Mouse (Mus musculus) embryonic facial prominence, embryonic 13.5 days (tissue): Measurements from ENCODE around the gene Smco2. TPM values are rescaled to one million over a fixed set of nuclear protein-coding genes. Genes with fewer than 3 reads are reported as not detected.

Source experiments
- ATAC-seq: fragments of 200-750 bp; cut with Nextera tagmentation; 2 replicates; pipeline ENCODE4 v1.8.0; 2017; ENCODE audit warnings: low read depth; ENCODE audit not compliant: insufficient number of reproducible peaks, insufficient read depth, low FRiP score, low TSS enrichment
- H3K27ac ChIP-seq: fragments of 300-500 bp; sonication (generic); 2 replicates; pipeline ENCODE4 v1.5.1; 2015; ENCODE audit warnings: moderate library complexity, mild to moderate bottlenecking, inconsistent platforms
- H3K27me3 ChIP-seq: fragments of 300-500 bp; sonication (generic); 2 replicates; pipeline ENCODE4 v1.6.1; 2015; ENCODE audit warnings: mild to moderate bottlenecking, inconsistent platforms
- H3K36me3 ChIP-seq: fragments of 300-500 bp; sonication (generic); 2 replicates; pipeline ENCODE4 v1.6.1; 2015; ENCODE audit warnings: mild to moderate bottlenecking, inconsistent platforms
- H3K4me1 ChIP-seq: fragments of 300-500 bp; sonication (generic); 2 replicates; pipeline ENCODE4 v1.6.1; 2015; ENCODE audit warnings: inconsistent platforms
- H3K4me2 ChIP-seq: fragments of 300-500 bp; sonication (generic); 2 replicates; pipeline ENCODE4 v1.6.1; 2015; ENCODE audit warnings: moderate library complexity, mild to moderate bottlenecking, inconsistent platforms
- H3K4me3 ChIP-seq: fragments of 300-500 bp; sonication (generic); 2 replicates; pipeline ENCODE4 v1.5.1; 2015; ENCODE audit warnings: mild to moderate bottlenecking, inconsistent platforms
- H3K9ac ChIP-seq: fragments of 300-500 bp; sonication (generic); 2 replicates; pipeline ENCODE4 v1.6.1; 2015; ENCODE audit warnings: mild to moderate bottlenecking, inconsistent platforms
- H3K9me3 ChIP-seq: fragments of 300-500 bp; sonication (generic); 2 replicates; pipeline ENCODE4 v1.6.1; 2016; ENCODE audit warnings: inconsistent platforms
- WGBS: fragments of 180-500 bp; shearing (Covaris S2); methylation state at CpG from one replicate; pipeline ENCODE4 v1.1.7; 2015; ENCODE audit warnings: mixed read lengths; 5-methylcytosine and 5-hydroxymethylcytosine counted together
- polyA plus RNA-seq: library from polyadenylated mRNA; unstranded; fragments of >200 nt; fragmentation: Nextera tagmentation; extraction: Ambion mirVana; gene quantifications from 2 replicates; pipeline ENCODE4 v1.2.1, GENCODE M21; 2015

The Smco2 gene
- not detected in 2 replicates for polyA plus RNA-seq

- no peak within 1 kb of the TSS for H3K9ac ChIP-seq
- no peak within 1 kb of the TSS for H3K4me3 ChIP-seq
- no peak for ATAC-seq
- H3K4me1 ChIP-seq, result peaks cover 25% of the 10 kb centered on the region
- no peak within 1 kb of the TSS for H3K27ac ChIP-seq
- no peak within 1 kb of the TSS for H3K4me2 ChIP-seq
- no peaks in the 10 kb centered on the region for H3K36me3 ChIP-seq
- H3K9me3 ChIP-seq, result no peaks in the 10 kb centered on the region
- WGBS, result 76% methylated on average over 4 of the region's 4 CpGs
- H3K27me3 ChIP-seq, result no peaks in the 10 kb centered on the region
Observed at GRCm38 (mm10) chr6:146850050-146850449, at the start of gene Smco2. Gene Smco2 (plus strand): TSS chr6:146850104.

DNA sequence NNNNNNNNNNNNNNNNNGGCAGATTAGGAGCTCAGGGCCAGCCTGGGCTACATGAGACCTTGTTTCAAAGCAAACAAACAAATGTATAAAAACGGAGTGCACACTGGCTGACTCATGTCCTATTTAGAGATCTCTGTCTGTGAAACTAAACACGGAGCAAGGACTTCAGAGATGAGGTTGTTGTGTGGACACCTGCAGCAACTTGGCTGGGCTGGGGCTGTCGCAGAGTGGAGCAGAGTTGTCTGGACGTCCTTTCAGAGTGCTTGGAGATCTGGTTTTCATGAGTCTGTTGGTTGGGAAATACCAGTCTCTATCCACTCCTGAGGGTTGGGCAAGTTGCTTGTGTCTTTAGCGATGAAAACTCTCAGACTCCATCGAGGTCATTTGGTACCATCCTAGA lies 39.9 kb upstream of the Smco2 start:
- 89% methylated on average over 6 of the region's 6 CpGs for WGBS

GRCm38 (mm10) chr6:146813007-146813406 lies 36.9 kb upstream of the Smco2 start:
- 88% methylated on average over 5 of the region's 5 CpGs for whole genome bisulfite sequencing
- H3K9ac ChIP-seq, result no peak overlapping the region

More for the DNA sequence above, 39.9 kb upstream of the Smco2 start:
- H3K27me3 ChIP-seq, result no peaks in the 10 kb centered on the region
- no peak overlapping the region for H3K9ac ChIP-seq
- peaks cover 49% of the 10 kb centered on the region for H3K36me3 ChIP-seq
- no peak overlapping the region for H3K4me2 ChIP-seq
- no peak for ATAC-seq
- H3K4me3 ChIP-seq, result no peak overlapping the region
- H3K4me1 ChIP-seq, result no peaks in the 10 kb centered on the region
- no peaks in the 10 kb centered on the region for H3K9me3 ChIP-seq
- H3K27ac ChIP-seq, result no peak overlapping the region

DNA sequence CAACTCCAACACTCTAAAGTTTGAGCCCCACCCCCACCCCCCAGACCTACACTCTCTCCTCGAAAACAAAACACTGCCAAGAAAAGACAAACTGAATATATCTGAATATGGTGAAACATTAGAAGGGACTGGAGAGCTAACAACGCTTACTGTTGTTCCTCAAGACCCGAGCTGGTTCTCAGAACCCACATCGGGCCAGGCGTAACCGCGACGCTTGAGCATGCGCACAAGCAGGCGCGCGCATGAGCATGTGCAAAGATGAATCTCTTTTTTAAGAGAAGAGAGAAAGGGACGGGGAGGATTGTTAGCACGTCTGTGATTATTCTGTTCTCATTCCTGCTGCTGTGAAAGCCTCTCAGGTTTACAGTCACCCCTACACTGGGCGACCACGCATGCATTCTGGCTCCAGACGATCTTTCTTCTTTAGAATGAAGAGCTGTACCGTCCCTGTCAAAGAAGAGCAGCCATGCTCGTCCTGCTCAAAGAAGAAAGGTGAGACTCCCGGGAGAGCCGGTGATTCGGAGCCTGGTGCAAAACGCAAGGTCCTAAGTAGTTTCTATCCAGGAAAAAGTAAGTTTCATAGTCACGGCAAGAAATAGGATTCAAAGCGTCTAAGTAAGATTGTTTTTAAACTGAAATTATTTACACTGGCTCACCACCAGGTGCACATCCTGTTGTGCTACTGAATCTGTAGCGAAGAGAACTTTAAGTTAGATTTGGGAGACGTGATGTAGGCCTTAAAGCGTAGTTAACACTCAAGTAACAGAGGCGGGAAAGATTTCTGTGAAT lies 29.5 kb upstream of the Smco2 start:
- no peak overlapping the region for H3K27ac ChIP-seq
- H3K36me3 ChIP-seq, result peaks cover 10% of the 10 kb centered on the region; the same call in 1 of the 2 replicates
- 83% methylated on average over 29 of the region's 29 CpGs for WGBS
- no peaks in the 10 kb centered on the region for H3K27me3 ChIP-seq
- H3K4me3 ChIP-seq, result no peak overlapping the region
- ATAC-seq, result no peak
- no peak overlapping the region for H3K4me2 ChIP-seq
- H3K9ac ChIP-seq, result no peak overlapping the region
- no peaks in the 10 kb centered on the region for H3K9me3 ChIP-seq
- no peaks in the 10 kb centered on the region for H3K4me1 ChIP-seq

More at GRCm38 (mm10) chr6:146813007-146813406, 36.9 kb upstream of the Smco2 start:
- H3K4me2 ChIP-seq, result no peak overlapping the region
- no peak for ATAC-seq
- H3K4me1 ChIP-seq, result no peaks in the 10 kb centered on the region
- H3K27ac ChIP-seq, result no peak overlapping the region
- peaks cover 42% of the 10 kb centered on the region for H3K36me3 ChIP-seq
- no peak overlapping the region for H3K4me3 ChIP-seq
- H3K9me3 ChIP-seq, result no peaks in the 10 kb centered on the region
- H3K27me3 ChIP-seq, result no peaks in the 10 kb centered on the region

GRCm38 (mm10) chr6:146821958-146822357 lies 27.9 kb upstream of the Smco2 start:
- WGBS, result 92% methylated on average over 13 of the region's 13 CpGs
- no peak for ATAC-seq

DNA sequence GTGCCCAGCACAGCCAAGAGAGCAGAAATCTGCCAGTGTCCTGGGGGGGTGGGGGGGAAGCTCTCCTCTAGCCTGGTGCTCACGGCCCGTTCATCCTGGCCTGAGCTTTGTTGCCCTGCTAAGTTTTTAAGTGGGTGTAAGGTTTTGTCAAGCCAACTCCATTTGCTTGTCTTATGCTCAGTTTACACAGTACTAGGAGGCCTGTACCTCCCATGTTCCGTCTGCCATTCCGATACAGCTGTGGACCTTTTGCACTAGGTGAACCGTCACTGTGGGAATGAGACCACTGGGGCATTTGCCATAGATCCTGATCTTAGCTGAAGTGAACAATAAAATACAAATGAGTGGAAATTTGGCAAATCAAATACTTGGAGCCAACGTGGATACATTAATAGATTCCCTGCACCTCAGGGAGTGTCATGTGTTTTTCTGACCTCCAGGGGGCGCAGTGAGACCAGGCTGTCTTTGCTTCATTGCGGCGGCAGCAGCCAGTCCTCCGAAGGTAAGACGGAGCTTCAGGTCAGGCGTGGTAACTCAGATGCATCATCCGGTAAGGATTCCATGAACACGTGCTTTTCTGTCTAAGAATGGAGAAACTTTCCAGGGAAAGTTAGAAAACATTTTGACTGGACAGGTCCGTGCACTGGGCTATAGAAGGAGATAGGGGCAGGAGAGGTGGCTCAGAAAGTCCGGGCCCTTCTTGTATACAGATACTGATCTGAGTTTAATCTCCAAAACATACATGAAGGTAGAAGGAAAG lies 25.0 kb upstream of the Smco2 start:
- no peak for ATAC-seq
- H3K4me2 ChIP-seq, result no peak overlapping the region
- H3K4me1 ChIP-seq, result no peaks in the 10 kb centered on the region
- H3K9me3 ChIP-seq, result no peaks in the 10 kb centered on the region
- no peaks in the 10 kb centered on the region for H3K27me3 ChIP-seq
- H3K36me3 ChIP-seq, result no peaks in the 10 kb centered on the region; the same call in 1 of the 2 replicates
- H3K4me3 ChIP-seq, result no peak overlapping the region
- 38% methylated on average over 16 of the region's 16 CpGs for WGBS
- H3K27ac ChIP-seq, result no peak overlapping the region
- no peak overlapping the region for H3K9ac ChIP-seq

More at GRCm38 (mm10) chr6:146821958-146822357, 27.9 kb upstream of the Smco2 start:
- no peak overlapping the region for H3K4me3 ChIP-seq
- no peaks in the 10 kb centered on the region for H3K27me3 ChIP-seq
- no peaks in the 10 kb centered on the region for H3K4me1 ChIP-seq
- no peaks in the 10 kb centered on the region for H3K9me3 ChIP-seq
- no peak overlapping the region for H3K9ac ChIP-seq
- no peak overlapping the region for H3K27ac ChIP-seq
- no peaks in the 10 kb centered on the region; the same call in 1 of the 2 replicates for H3K36me3 ChIP-seq
- H3K4me2 ChIP-seq, result no peak overlapping the region

GRCm38 (mm10) chr6:146825487-146825773 lies 24.5 kb upstream of the Smco2 start:
- H3K27me3 ChIP-seq, result no peaks in the 10 kb centered on the region
- 85% methylated on average over 1 of the region's 1 CpGs for WGBS
- H3K9me3 ChIP-seq, result no peaks in the 10 kb centered on the region
- H3K4me2 ChIP-seq, result no peak overlapping the region
- H3K36me3 ChIP-seq, result no peaks in the 10 kb centered on the region; the same call in 1 of the 2 replicates
- no peak overlapping the region for H3K27ac ChIP-seq
- no peak for ATAC-seq
- H3K9ac ChIP-seq, result no peak overlapping the region
- H3K4me3 ChIP-seq, result no peak overlapping the region
- H3K4me1 ChIP-seq, result no peaks in the 10 kb centered on the region

DNA sequence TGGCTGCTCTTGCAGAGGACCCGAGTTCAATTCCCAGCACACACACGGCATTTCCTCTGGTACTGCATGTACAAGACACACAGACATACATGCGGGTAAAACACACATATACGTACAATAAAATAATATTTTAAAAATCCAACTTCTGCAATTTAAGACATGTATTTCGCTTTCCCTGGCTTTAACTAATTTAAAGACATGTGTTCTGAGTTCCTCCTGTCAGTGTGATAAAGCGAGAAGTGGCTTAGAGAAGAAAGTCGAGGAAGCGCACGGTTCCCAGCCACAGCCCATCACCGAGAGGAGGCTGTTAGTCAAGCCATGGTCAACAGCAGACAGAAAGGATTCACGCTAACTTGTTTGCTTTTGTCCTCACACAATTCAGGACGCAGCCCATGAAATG lies 18.6 kb upstream of the Smco2 start:
- ATAC-seq, result no peak
- H3K4me3 ChIP-seq, result no peak overlapping the region
- WGBS, result 85% methylated on average over 12 of the region's 12 CpGs

GRCm38 (mm10) chr6:146833485-146834314 lies 16.2 kb upstream of the Smco2 start:
- WGBS, result 67% methylated on average over 6 of the region's 6 CpGs
- no peak overlapping the region for H3K9ac ChIP-seq
- no peak overlapping the region for H3K4me3 ChIP-seq
- H3K27ac ChIP-seq, result no peak overlapping the region
- H3K27me3 ChIP-seq, result no peaks in the 10 kb centered on the region
- H3K4me1 ChIP-seq, result peaks cover 6% of the 10 kb centered on the region; the same call in 1 of the 2 replicates
- ATAC-seq, result no peak
- H3K9me3 ChIP-seq, result no peaks in the 10 kb centered on the region
- peaks cover 14% of the 10 kb centered on the region for H3K36me3 ChIP-seq
- no peak overlapping the region for H3K4me2 ChIP-seq

More for the DNA sequence above, 18.6 kb upstream of the Smco2 start:
- Histone ChIP-seq H3K4me2 (no peak overlapping the region), H3K9me3 (no peaks in the 10 kb centered on the region), H3K9ac (no peak overlapping the region), H3K36me3 (peaks cover 14% of the 10 kb centered on the region), H3K27me3 (no peaks in the 10 kb centered on the region), H3K4me1 (peaks cover 6% of the 10 kb centered on the region; the same call in 1 of the 2 replicates), H3K27ac (no peak overlapping the region)

DNA sequence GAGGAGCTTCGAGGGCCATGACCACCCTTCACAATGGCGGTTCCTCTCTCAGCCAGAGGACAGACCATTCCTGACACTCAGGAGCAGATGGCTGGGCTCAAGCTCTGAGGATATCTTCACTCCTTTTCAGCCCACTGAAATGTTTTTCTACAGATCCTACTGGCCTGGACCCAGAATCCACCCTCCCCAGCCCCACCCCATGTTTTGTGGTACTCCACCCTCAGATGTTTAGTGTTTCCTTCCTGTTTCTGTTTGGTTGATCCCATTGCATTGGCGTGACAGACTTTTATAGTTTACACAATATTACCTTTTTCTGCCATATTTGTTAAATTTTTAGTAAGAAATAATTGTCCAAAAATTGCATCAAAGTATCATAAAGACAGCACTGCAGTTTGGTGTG lies 15.6 kb upstream of the Smco2 start:
- ATAC-seq, result no peak
- H3K36me3 ChIP-seq, result peaks cover 14% of the 10 kb centered on the region
- H3K4me3 ChIP-seq, result no peak overlapping the region
- H3K9me3 ChIP-seq, result no peaks in the 10 kb centered on the region
- no peak overlapping the region for H3K27ac ChIP-seq
- no peaks in the 10 kb centered on the region for H3K27me3 ChIP-seq
- no peak overlapping the region for H3K4me2 ChIP-seq
- peaks cover 6% of the 10 kb centered on the region; the same call in 1 of the 2 replicates for H3K4me1 ChIP-seq
- WGBS, result 81% methylated on average over 3 of the region's 3 CpGs
- no peak overlapping the region for H3K9ac ChIP-seq

- no peak for ATAC-seq
- Histone ChIP-seq H3K9me3 (no peaks in the 10 kb centered on the region), H3K36me3 (peaks cover 14% of the 10 kb centered on the region), H3K9ac (no peak overlapping the region; the same call in 1 of the 2 replicates), H3K4me2 (no peak overlapping the region), H3K27me3 (no peaks in the 10 kb centered on the region), H3K27ac (no peak overlapping the region), H3K4me1 (peaks cover 6% of the 10 kb centered on the region; the same call in 1 of the 2 replicates), H3K4me3 (no peak overlapping the region)
- WGBS, result 13% methylated on average over 4 of the region's 4 CpGs
Observed at GRCm38 (mm10) chr6:146835784-146836183, 14.1 kb upstream of the Smco2 start.
